Mouse (Mus musculus) bone marrow macrophage, adult 2 months (primary cell): Measurements from ENCODE around the gene Slc16a6.

Source experiments
- CTCF ChIP-seq: IDR thresholded peaks from 2 replicates; pipeline ENCODE4 v1.5.1; 2012; ENCODE audit warnings: low read depth, mild to moderate bottlenecking, low read length, moderate library complexity
- POLR2A ChIP-seq: IDR thresholded peaks from 2 replicates; pipeline ENCODE4 v1.6.1; 2012; ENCODE audit warnings: mild to moderate bottlenecking, low read depth, low read length, borderline replicate concordance

- TF ChIP-seq CTCF (no peak), POLR2A (no peak)
Observed at GRCm38 (mm10) chr11:109421205-109421604, 52.2 kb downstream of the Slc16a6 start.
